Mouse (Mus musculus): Measurements from ENCODE around the gene 1810010D01Rik.

1810010D01Rik gene

GRCm38 (mm10) chr7:145176750-145177589 lies 30.9 kb downstream of the 1810010D01Rik start:
- peak; percentile 33 for DNase-seq (ENCODE audit: low spot score)

GRCm38 (mm10) chr7:145173563-145173962 lies 34.4 kb downstream of the 1810010D01Rik start:
- no peak for DNase-seq (ENCODE audit: low spot score)

- peak; percentile 70 for DNase-seq (ENCODE audit: low spot score)
Measured at GRCm38 (mm10) chr7:145173116-145173515, 34.8 kb downstream of the 1810010D01Rik start.

GRCm38 (mm10) chr7:145169703-145170102 lies 38.2 kb downstream of the 1810010D01Rik start:
- no peak for DNase-seq (ENCODE audit: low spot score)

- peak; percentile 75 for DNase-seq (ENCODE audit: low spot score)
Measured at GRCm38 (mm10) chr7:145159283-145160240, 48.4 kb downstream of the 1810010D01Rik start.

Measured in embryo, embryonic 10.5 days (tissue).